Mouse (Mus musculus) C2C12 (cell line): ENCODE measurements around the gene Dis3. TPM values are rescaled to one million over a fixed set of nuclear protein-coding genes. Genes with fewer than 3 reads are reported as not detected.

ENCODE experiments used
- H3K27me3 ChIP-seq: one replicate; pipeline ENCODE4 v1.6.1; 2011; ENCODE audit not compliant: control insufficient read depth, insufficient read depth, insufficient read length
- H3K36me3 ChIP-seq: one replicate; pipeline ENCODE4 v1.6.1; 2011; ENCODE audit not compliant: control insufficient read depth, insufficient read depth
- H3K4me3 ChIP-seq: one replicate; pipeline ENCODE4 v1.5.1; 2011; ENCODE audit warnings: mild to moderate bottlenecking, control low read depth; ENCODE audit not compliant: poor library complexity, insufficient read depth, severe bottlenecking
- H3K79me2 ChIP-seq: one replicate; pipeline ENCODE4 v1.6.1; 2011; ENCODE audit not compliant: control insufficient read depth, insufficient read depth
- H3K79me3 ChIP-seq: one replicate; pipeline ENCODE4 v1.6.1; 2011; ENCODE audit warnings: low read depth, control low read depth
- H3ac ChIP-seq: one replicate; pipeline ENCODE3; 2011; ENCODE audit warnings: low read depth; ENCODE audit not compliant: control insufficient read depth, insufficient read length
- CEBPB ChIP-seq: IDR thresholded peaks from one replicate; pipeline ENCODE4 v1.6.1; 2011; ENCODE audit warnings: low read depth, mild to moderate bottlenecking, control low read depth, moderate library complexity
- CTCF ChIP-seq: IDR thresholded peaks from one replicate; pipeline ENCODE4 v1.5.1; 2011; ENCODE audit not compliant: control insufficient read depth, insufficient read depth, insufficient read length
- FOSL1 ChIP-seq: IDR thresholded peaks from one replicate; pipeline ENCODE4 v1.8.0; 2011; ENCODE audit warnings: mild to moderate bottlenecking, low read length; ENCODE audit not compliant: poor library complexity, insufficient read depth, severe bottlenecking
- MAX ChIP-seq: IDR thresholded peaks from one replicate; pipeline ENCODE4 v1.6.1; 2011; ENCODE audit warnings: mild to moderate bottlenecking, control low read depth
- MYOD1 ChIP-seq: IDR thresholded peaks from one replicate; pipeline ENCODE4 v1.6.1; 2011; ENCODE audit warnings: low read depth; ENCODE audit not compliant: control insufficient read depth, insufficient read length
- MYOG ChIP-seq: IDR thresholded peaks from one replicate; pipeline ENCODE4 v1.6.1; 2011; ENCODE audit not compliant: control insufficient read depth, insufficient read length; ENCODE audit errors: extremely low read depth
- USF1 ChIP-seq: IDR thresholded peaks from one replicate; pipeline ENCODE4 v1.6.1; 2011; ENCODE audit warnings: low read depth, mild to moderate bottlenecking, control low read depth, moderate library complexity
- polyA plus RNA-seq: library from polyadenylated mRNA; unstranded; fragments of >200 nt; fragmentation: generic; extraction: Trizol; gene quantifications from one replicate; pipeline ENCODE4 v1.2.1, GENCODE M21; 2012; ENCODE audit warnings: missing spikeins

Gene Dis3
- polyA plus RNA-seq, 1 experiment, result 19.3 TPM

GRCm38 (mm10) chr14:99058959-99059586 is 40.5 kb downstream of the Dis3 start:
- no peak for TF ChIP-seq MYOG
- TF ChIP-seq FOSL1, result no peak
- TF ChIP-seq USF1, result no peak
- no peak for TF ChIP-seq CTCF
- no peak for TF ChIP-seq CEBPB
- TF ChIP-seq MAX, result no peak
- TF ChIP-seq MYOD1, result no peak
- peaks cover 80% of the 10 kb centered on the region for H3K36me3 ChIP-seq

GRCm38 (mm10) chr14:99046782-99047181 is 52.8 kb downstream of the Dis3 start:
- H3K27me3 ChIP-seq, result no peaks in the 10 kb centered on the region
- TF ChIP-seq MYOG, result no peak
- TF ChIP-seq CTCF, result no peak
- TF ChIP-seq FOSL1, result no peak
- no peak for TF ChIP-seq CEBPB
- no peak for TF ChIP-seq USF1
- TF ChIP-seq MAX, result no peak
- no peak for TF ChIP-seq MYOD1
- H3ac ChIP-seq, result peak overlapping the region; percentile 93
- peaks cover 70% of the 10 kb centered on the region for H3K79me3 ChIP-seq
- H3K79me2 ChIP-seq, result peaks cover 97% of the 10 kb centered on the region
- H3K4me3 ChIP-seq, result peak overlapping the region; percentile 67
- peaks cover 33% of the 10 kb centered on the region for H3K36me3 ChIP-seq

More at GRCm38 (mm10) chr14:99058959-99059586, 40.5 kb downstream of the Dis3 start:
- no peak overlapping the region for H3ac ChIP-seq
- no peak overlapping the region for H3K4me3 ChIP-seq
- H3K27me3 ChIP-seq, result no peaks in the 10 kb centered on the region
- H3K79me2 ChIP-seq, result peaks cover 8% of the 10 kb centered on the region
- peaks cover 3% of the 10 kb centered on the region for H3K79me3 ChIP-seq

GRCm38 (mm10) chr14:99046031-99046781 is 53.4 kb downstream of the Dis3 start, which contains the start of the genes Mzt1 and Bora:
Gene Mzt1, minus strand, starts transcription at chr14:99046134.
Gene Bora, plus strand, starts transcription at chr14:99046222.
- H3ac ChIP-seq, result peak within 1 kb of the TSS; percentile 93
- H3K27me3 ChIP-seq, result no peaks in the 10 kb centered on the region

GRCm38 (mm10) chr14:99045378-99046030 is 54.1 kb downstream of the Dis3 start:
- H3K79me3 ChIP-seq, result peaks cover 81% of the 10 kb centered on the region
- H3K36me3 ChIP-seq, result peaks cover 24% of the 10 kb centered on the region
- no peaks in the 10 kb centered on the region for H3K27me3 ChIP-seq
- no peak for TF ChIP-seq MAX
- TF ChIP-seq FOSL1, result no peak
- no peak for TF ChIP-seq USF1
- TF ChIP-seq CEBPB, result no peak
- TF ChIP-seq CTCF, result no peak
- TF ChIP-seq MYOD1, result no peak
- no peak for TF ChIP-seq MYOG
- peak overlapping the region; percentile 92 for H3ac ChIP-seq
- H3K4me3 ChIP-seq, result peak overlapping the region; percentile 85
- H3K79me2 ChIP-seq, result peaks cover 97% of the 10 kb centered on the region

More at GRCm38 (mm10) chr14:99046031-99046781, 53.4 kb downstream of the Dis3 start, which contains the start of the genes Mzt1 and Bora:
- H3K79me2 ChIP-seq, result peaks cover 97% of the 10 kb centered on the region
- H3K4me3 ChIP-seq, result peak within 1 kb of the TSS; percentile 85
- H3K36me3 ChIP-seq, result peaks cover 29% of the 10 kb centered on the region
- H3K79me3 ChIP-seq, result peaks cover 74% of the 10 kb centered on the region
- TF ChIP-seq MAX, result peak; percentile 49
- TF ChIP-seq CEBPB, result no peak

- TF ChIP-seq MYOD1 (no peak), FOSL1 (no peak), CEBPB (no peak), CTCF (no peak), MYOG (no peak), USF1 (no peak), MAX (no peak)
- Histone ChIP-seq H3K79me3 (peaks cover 83% of the 10 kb centered on the region), H3K36me3 (peaks cover 26% of the 10 kb centered on the region), H3K4me3 (peak overlapping the region; percentile 85), H3ac (peak overlapping the region; percentile 71), H3K79me2 (peaks cover 97% of the 10 kb centered on the region), H3K27me3 (no peaks in the 10 kb centered on the region)
These were observed 54.9 kb downstream of the Dis3 start for GRCm38 (mm10) chr14:99044718-99045117.
